Mouse (Mus musculus) lung, embryonic 14.5 days (tissue): ENCODE results near the gene Mgme1. TPM values are rescaled to one million over a fixed set of nuclear protein-coding genes. Genes with fewer than 3 reads are reported as not detected.
A peak's percentile ranks its signal among the peaks of the same experiment; 100 is the strongest.

Source experiments
- ATAC-seq: fragments of 200-750 bp; cut with Nextera tagmentation; 2 replicates; pipeline ENCODE4 v1.8.0; 2017; ENCODE audit warnings: mild to moderate bottlenecking, moderate TSS enrichment, moderate library complexity; ENCODE audit not compliant: insufficient read depth
- DNase-seq: peaks from one replicate; pipeline ENCODE4 v3.0.0-alpha.2; 2015
- H3K27ac ChIP-seq: fragments of 300-500 bp; sonication (generic); 2 replicates; pipeline ENCODE4 v1.5.1; 2014; ENCODE audit warnings: low read depth, mild to moderate bottlenecking, moderate library complexity
- H3K27me3 ChIP-seq: fragments of 300-500 bp; sonication (generic); 2 replicates; pipeline ENCODE4 v1.6.1; 2014; ENCODE audit warnings: low read length, control low read depth; ENCODE audit not compliant: insufficient read depth
- H3K36me3 ChIP-seq: fragments of 300-500 bp; sonication (generic); 2 replicates; pipeline ENCODE4 v1.6.1; 2014; ENCODE audit warnings: control low read depth; ENCODE audit not compliant: insufficient read depth
- H3K4me1 ChIP-seq: fragments of 300-500 bp; sonication (generic); 2 replicates; pipeline ENCODE4 v1.6.1; 2014; ENCODE audit warnings: antibody characterized with exemption, control low read depth; ENCODE audit not compliant: insufficient read depth
- H3K4me2 ChIP-seq: fragments of 300-500 bp; sonication (generic); 2 replicates; pipeline ENCODE4 v1.6.1; 2014; ENCODE audit warnings: mild to moderate bottlenecking
- H3K4me3 ChIP-seq: fragments of 300-500 bp; sonication (generic); 2 replicates; pipeline ENCODE4 v1.5.1; 2014; ENCODE audit warnings: low read depth, low read length
- H3K9ac ChIP-seq: fragments of 300-500 bp; sonication (generic); 2 replicates; pipeline ENCODE4 v1.6.1; 2014
- H3K9me3 ChIP-seq: fragments of 300-500 bp; sonication (generic); 2 replicates; pipeline ENCODE4 v1.6.1; 2016; ENCODE audit warnings: low read depth, low read length, control low read depth
- CTCF ChIP-seq: IDR thresholded peaks from 2 replicates; pipeline ENCODE4 v1.5.1; 2016; ENCODE audit warnings: antibody characterized with exemption, low read depth
- WGBS: fragments of 180-500 bp; shearing (Covaris S2); extraction: QIAGEN DNeasy Blood & Tissue Kit; methylation state at CpG from one replicate; pipeline ENCODE4 v1.1.7; 2014; 5-methylcytosine and 5-hydroxymethylcytosine counted together
- polyA plus RNA-seq: library from polyadenylated mRNA; unstranded; fragments of >200 nt; fragmentation: Nextera tagmentation; extraction: Ambion mirVana; gene quantifications from 2 replicates; pipeline ENCODE4 v1.2.1, GENCODE M21; 2014

Mgme1 gene
- polyA plus RNA-seq, 1 experiment from 2014 or later = 22.6 TPM

GRCm38 (mm10) chr2:144265120-144265488 is 5.4 kb upstream of the Mgme1 start:
- no peak for TF ChIP-seq CTCF
- DNase-seq = no peak
- Histone ChIP-seq H3K4me1 (peaks cover 12% of the 10 kb centered on the region; the same call in 1 of the 2 replicates), H3K27ac (no peak overlapping the region), H3K36me3 (peaks cover 57% of the 10 kb centered on the region), H3K27me3 (no peaks in the 10 kb centered on the region), H3K9ac (no peak overlapping the region), H3K9me3 (no peaks in the 10 kb centered on the region), H3K4me2 (no peak overlapping the region), H3K4me3 (no peak overlapping the region)
- ATAC-seq = no peak
- 75% methylated on average over 3 of the region's 3 CpGs for WGBS

- Histone ChIP-seq H3K27me3 (no peaks in the 10 kb centered on the region), H3K9ac (peak overlapping the region; percentile 17; the same call in 1 of the 2 replicates), H3K4me2 (peak overlapping the region; percentile 88), H3K27ac (no peak overlapping the region), H3K9me3 (no peaks in the 10 kb centered on the region), H3K36me3 (peaks cover 47% of the 10 kb centered on the region), H3K4me3 (no peak overlapping the region), H3K4me1 (peaks cover 12% of the 10 kb centered on the region; the same call in 1 of the 2 replicates)
- ATAC-seq (no peak), DNase-seq (no peak)
- 35% methylated on average over 4 of the region's 4 CpGs for WGBS
- TF ChIP-seq CTCF = no peak
Observed at GRCm38 (mm10) chr2:144265916-144266683, 4.4 kb upstream of the Mgme1 start.

- Histone ChIP-seq H3K27me3 (no peaks in the 10 kb centered on the region), H3K4me3 (peak overlapping the region; percentile 95; the same call in 1 of the 2 replicates), H3K4me1 (peaks cover 12% of the 10 kb centered on the region; the same call in 1 of the 2 replicates), H3K4me2 (peak overlapping the region; percentile 88), H3K27ac (no peak overlapping the region), H3K36me3 (peaks cover 40% of the 10 kb centered on the region), H3K9ac (peak overlapping the region; percentile 99; the same call in 1 of the 2 replicates), H3K9me3 (no peaks in the 10 kb centered on the region)
- WGBS = 45% methylated on average over 5 of the region's 5 CpGs
- no peak for TF ChIP-seq CTCF
- DNase-seq (no peak), ATAC-seq (no peak)
Observed at GRCm38 (mm10) chr2:144267004-144267730, 3.3 kb upstream of the Mgme1 start.

GRCm38 (mm10) chr2:144267731-144268015 is 2.8 kb upstream of the Mgme1 start:
- H3K27ac ChIP-seq = no peak overlapping the region
- no peaks in the 10 kb centered on the region for H3K27me3 ChIP-seq
- peak overlapping the region; percentile 88 for H3K4me2 ChIP-seq
- H3K4me3 ChIP-seq = peak overlapping the region; percentile 95
- H3K36me3 ChIP-seq = peaks cover 42% of the 10 kb centered on the region
- DNase-seq (no peak), ATAC-seq (no peak)
- no peaks in the 10 kb centered on the region for H3K9me3 ChIP-seq
- H3K9ac ChIP-seq = peak overlapping the region; percentile 99; the same call in 1 of the 2 replicates
- 41% methylated on average over 1 of the region's 1 CpGs for WGBS
- no peak for TF ChIP-seq CTCF
- peaks cover 13% of the 10 kb centered on the region for H3K4me1 ChIP-seq

- ATAC-seq (no peak), DNase-seq (no peak)
- peaks cover 15% of the 10 kb centered on the region for H3K4me1 ChIP-seq
- H3K9ac ChIP-seq = peak overlapping the region; percentile 99
- H3K36me3 ChIP-seq = peaks cover 38% of the 10 kb centered on the region
- no peak for TF ChIP-seq CTCF
- H3K9me3 ChIP-seq = no peaks in the 10 kb centered on the region
- 5% methylated on average over 6 of the region's 6 CpGs for WGBS
- peak overlapping the region; percentile 95 for H3K4me3 ChIP-seq
- H3K27me3 ChIP-seq = no peaks in the 10 kb centered on the region
- 0 out of 2 replicates have a peak overlapping the region, but pooled peaks have one; percentile 24 for H3K27ac ChIP-seq
- peak overlapping the region; percentile 88 for H3K4me2 ChIP-seq
Observed at GRCm38 (mm10) chr2:144268446-144269305, 1.8 kb upstream of the Mgme1 start.

GRCm38 (mm10) chr2:144269306-144269650 is 1.2 kb upstream of the Mgme1 start:
- TF ChIP-seq CTCF = no peak
- Histone ChIP-seq H3K4me3 (peak overlapping the region; percentile 95), H3K27me3 (no peaks in the 10 kb centered on the region), H3K9ac (peak overlapping the region; percentile 99), H3K4me1 (peaks cover 15% of the 10 kb centered on the region), H3K36me3 (peaks cover 32% of the 10 kb centered on the region), H3K27ac (0 out of 2 replicates have a peak overlapping the region, but pooled peaks have one; percentile 24), H3K9me3 (no peaks in the 10 kb centered on the region), H3K4me2 (peak overlapping the region; percentile 88)
- DNase-seq (peak; percentile 71), ATAC-seq (no peak)
- 2% methylated on average over 11 of the region's 11 CpGs for WGBS
